ENCODE assay signal across 25 mouse cellular contexts in genomic region chr11:5275216-5275615, GRCm38 (mm10).
"Had no signal": no experiment of that assay in that cellular context is flagged by ENCODE, and none has a peak within 500 bp of the region (broad histone marks: within the 10 kb centered on the region; RNA-seq: fewer than 3 reads in every experiment).

No protein-coding gene starts in this region.

- H3K9me3 ChIP-seq: kidney, embryonic 15.5 days; limb, embryonic 10.5 days; limb, embryonic 13.5 days; liver, embryonic 12.5 days; liver, embryonic 15.5 days; lung, embryonic 15.5 days; megakaryocyte, embryonic 14.5 days; midbrain, embryonic 12.5 days; midbrain, embryonic 15.5 days; neural tube, embryonic 12.5 days; neural tube, embryonic 15.5 days; stomach, embryonic 15.5 days had no signal

- H3K27me3 ChIP-seq: kidney, embryonic 15.5 days; limb, embryonic 13.5 days; liver, embryonic 12.5 days; liver, embryonic 15.5 days; lung, embryonic 15.5 days; midbrain, embryonic 12.5 days; midbrain, embryonic 15.5 days; neural tube, embryonic 12.5 days; neural tube, embryonic 15.5 days; stomach, embryonic 15.5 days had no signal

- DNase-seq: kidney, adult 11 months; kidney, adult 8-10 months; kidney, postnatal 10 days; kidney, postnatal 36 days; liver; lung, adult 18-20 months; lung, postnatal 10 days; lung, postnatal 36 days; right cerebral cortex, adult 18-20 months; right cerebral cortex, postnatal 14 days; right cerebral cortex, postnatal 4 days; spleen, adult 18-20 months; thymus, postnatal 25 days had no signal

- H3K36me3 ChIP-seq: liver, embryonic 15.5 days; midbrain, embryonic 15.5 days; neural tube, embryonic 12.5 days; neural tube, embryonic 15.5 days; stomach, embryonic 15.5 days had no signal

- H3K9ac ChIP-seq: kidney, embryonic 15.5 days; limb, embryonic 13.5 days; liver, embryonic 12.5 days; liver, embryonic 15.5 days; lung, embryonic 15.5 days; midbrain, embryonic 12.5 days; midbrain, embryonic 15.5 days; neural tube, embryonic 12.5 days; neural tube, embryonic 15.5 days; stomach, embryonic 15.5 days had no signal

- H3K4me1 ChIP-seq: lung, embryonic 15.5 days had no signal

- ATAC-seq: liver, embryonic 12.5 days; midbrain, embryonic 15.5 days had no signal

- H3K27ac ChIP-seq: kidney, embryonic 15.5 days; limb, embryonic 10.5 days; limb, embryonic 13.5 days; liver, embryonic 12.5 days; liver, embryonic 15.5 days; lung, embryonic 15.5 days; midbrain, embryonic 12.5 days; midbrain, embryonic 15.5 days; neural tube, embryonic 12.5 days; neural tube, embryonic 15.5 days; stomach, embryonic 15.5 days had no signal

- H3K4me3 ChIP-seq: kidney, embryonic 15.5 days; limb, embryonic 10.5 days; limb, embryonic 13.5 days; liver, embryonic 12.5 days; liver, embryonic 15.5 days; lung, embryonic 15.5 days; megakaryocyte, embryonic 14.5 days; midbrain, embryonic 12.5 days; midbrain, embryonic 15.5 days; neural tube, embryonic 12.5 days; neural tube, embryonic 15.5 days; stomach, embryonic 15.5 days had no signal

- H3K4me2 ChIP-seq: kidney, embryonic 15.5 days; limb, embryonic 13.5 days; liver, embryonic 12.5 days; liver, embryonic 15.5 days; lung, embryonic 15.5 days; midbrain, embryonic 12.5 days; midbrain, embryonic 15.5 days; neural tube, embryonic 12.5 days; neural tube, embryonic 15.5 days; stomach, embryonic 15.5 days had no signal
